Mouse (Mus musculus) embryonic facial prominence, embryonic 10.5 days (tissue): ENCODE measurements around the gene Ugt3a1. TPM values are rescaled to one million over a fixed set of nuclear protein-coding genes. Genes with fewer than 3 reads are reported as not detected.

Source experiments
- DNase-seq: peaks from one replicate; pipeline ENCODE4 v3.0.0-alpha.2; 2017; ENCODE audit warnings: low spot score
- H3K27ac ChIP-seq: fragments of 300-500 bp; sonication (generic); replicated peaks from 2 replicates; pipeline ENCODE4 v1.5.1; 2016; ENCODE audit warnings: mild to moderate bottlenecking
- H3K27me3 ChIP-seq: fragments of 300-500 bp; sonication (generic); replicated peaks from 2 replicates; pipeline ENCODE4 v1.6.1; 2016; ENCODE audit warnings: low read depth, mild to moderate bottlenecking; ENCODE audit not compliant: poor library complexity, severe bottlenecking
- H3K36me3 ChIP-seq: fragments of 300-500 bp; sonication (generic); replicated peaks from 2 replicates; pipeline ENCODE4 v1.6.1; 2016; ENCODE audit warnings: mild to moderate bottlenecking, moderate library complexity
- H3K4me1 ChIP-seq: fragments of 300-500 bp; sonication (generic); 2 replicates; pipeline ENCODE4 v1.6.1; 2016
- H3K4me3 ChIP-seq: fragments of 300-500 bp; sonication (generic); 2 replicates; pipeline ENCODE4 v1.5.1; 2016; ENCODE audit warnings: mild to moderate bottlenecking, moderate library complexity
- H3K9me3 ChIP-seq: fragments of 300-500 bp; sonication (generic); 2 replicates; pipeline ENCODE4 v1.6.1; 2016; ENCODE audit warnings: mild to moderate bottlenecking
- WGBS: fragments of 180-500 bp; shearing (Covaris S2); methylation state at CpG from one replicate; pipeline ENCODE4 v1.1.7; 2016; 5-methylcytosine and 5-hydroxymethylcytosine counted together
- polyA plus RNA-seq: library from polyadenylated mRNA; unstranded; fragments of >200 nt; fragmentation: Nextera tagmentation; extraction: Ambion mirVana; gene quantifications from 2 replicates; pipeline ENCODE4 v1.2.1, GENCODE M21; 2016

The Ugt3a1 gene
- polyA plus RNA-seq, 1 experiment from 2014 or later = not detected

DNA sequence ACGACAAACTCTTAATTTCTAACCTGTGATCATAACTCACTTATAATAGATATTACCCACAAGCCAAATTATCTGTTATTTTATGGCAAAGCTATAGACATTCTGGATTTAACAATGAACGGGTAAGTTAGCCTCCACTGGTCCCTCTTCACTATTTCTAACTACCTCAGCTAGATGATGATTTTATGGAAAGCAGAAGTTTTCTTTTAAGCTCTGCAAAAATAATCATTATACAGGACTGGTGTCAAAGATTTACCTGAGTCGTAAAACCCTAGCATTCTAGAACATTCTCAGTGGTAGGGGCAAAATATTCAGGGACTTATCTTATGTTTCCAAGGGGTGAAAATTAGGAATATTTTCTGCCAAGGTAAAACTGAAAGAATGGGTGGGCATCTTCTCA, 59.9 kb downstream of the Ugt3a1 start:
- DNase-seq = no peak
- Histone ChIP-seq H3K4me3 (no peak overlapping the region), H3K4me1 (no peaks in the 10 kb centered on the region), H3K36me3 (no peaks in the 10 kb centered on the region), H3K9me3 (no peaks in the 10 kb centered on the region), H3K27me3 (no peaks in the 10 kb centered on the region), H3K27ac (no peak overlapping the region)
- WGBS = 84% methylated on average over 3 of the region's 3 CpGs

GRCm38 (mm10) chr15:9337021-9337420, 60.3 kb downstream of the Ugt3a1 start:
- Histone ChIP-seq H3K27me3 (no peaks in the 10 kb centered on the region), H3K9me3 (no peaks in the 10 kb centered on the region), H3K36me3 (no peaks in the 10 kb centered on the region), H3K4me3 (no peak overlapping the region), H3K4me1 (no peaks in the 10 kb centered on the region), H3K27ac (no peak overlapping the region)
- no peak for DNase-seq
- WGBS = 72% methylated on average over 3 of the region's 3 CpGs

- WGBS = 56% methylated on average over 3 of the region's 3 CpGs
- Histone ChIP-seq H3K36me3 (no peaks in the 10 kb centered on the region), H3K9me3 (no peaks in the 10 kb centered on the region), H3K4me3 (no peak overlapping the region), H3K27ac (no peak overlapping the region), H3K27me3 (no peaks in the 10 kb centered on the region), H3K4me1 (no peaks in the 10 kb centered on the region)
- no peak for DNase-seq
Measured at GRCm38 (mm10) chr15:9348739-9349138, 72.1 kb downstream of the Ugt3a1 start.

- no peak for DNase-seq
- no peaks in the 10 kb centered on the region for H3K27me3 ChIP-seq
- no peaks in the 10 kb centered on the region for H3K4me1 ChIP-seq
- H3K4me3 ChIP-seq = no peak overlapping the region
- H3K9me3 ChIP-seq = no peaks in the 10 kb centered on the region
- H3K27ac ChIP-seq = no peak overlapping the region
- no peaks in the 10 kb centered on the region for H3K36me3 ChIP-seq
- 67% methylated on average over 2 of the region's 2 CpGs for WGBS
Measured at GRCm38 (mm10) chr15:9362801-9363200, 86.1 kb downstream of the Ugt3a1 start.

Other genes with a start within 250 kb of the Ugt3a1 start
- 35.2 and 36.1 TPM in 2 replicates for gene Nadk2, start 205.6 kb upstream of the Ugt3a1 start, polyA plus RNA-seq
- 1.9 and 2.6 TPM in 2 replicates for gene Lmbrd2, start 136.3 kb upstream of the Ugt3a1 start, polyA plus RNA-seq
- gene Skp2, start 121.5 kb upstream of the Ugt3a1 start, polyA plus RNA-seq = 128 and 129 TPM in 2 replicates
- gene Ugt3a2, start 58.7 kb downstream of the Ugt3a1 start, polyA plus RNA-seq = not detected in 2 replicates
- gene Capsl, start 159.1 kb downstream of the Ugt3a1 start, polyA plus RNA-seq = 1.5 and 2.0 TPM in 2 replicates